In genomic region chr9:37403011-37403410, GRCm38 (mm10) we compare ENCODE assay signal across 12 mouse cellular contexts. TPM values are rescaled to one million over a fixed set of nuclear protein-coding genes. Genes with fewer than 3 reads are reported as not detected.
DNase-seq lines count a peak whose midpoint lies in the region; ATAC-seq and TF ChIP-seq lines count a peak whose summit lies in the region.
"Had no signal": no experiment of that assay in that cellular context is flagged by ENCODE, and none has a peak within 500 bp of the region (broad histone marks: within the 10 kb centered on the region; RNA-seq: fewer than 3 reads in every experiment).

No protein-coding gene starts in this region.

- H3K4me1 ChIP-seq in heart, embryonic 16.5 days (ENCODE audit: control insufficient read depth, insufficient read depth, low read length), result 0 out of 2 replicates have a peak, but pooled peaks cover 1% of the 10 kb centered on the region
- no peaks in the 10 kb centered on the region for H3K4me1 ChIP-seq in lung, embryonic 14.5 days (ENCODE audit: insufficient read depth)
- H3K4me1 ChIP-seq in intestine, embryonic 14.5 days (replicated peaks; ENCODE audit: control insufficient read depth, insufficient read depth, low read length), result no peaks in the 10 kb centered on the region
- no peaks in the 10 kb centered on the region for H3K4me1 ChIP-seq in stomach, embryonic 14.5 days (ENCODE audit: control insufficient read depth, insufficient read depth, low read length)

- 75% methylated on average over 7 of the region's 7 CpGs for WGBS in heart, embryonic 16.5 days
- WGBS in lung, embryonic 14.5 days, result 79% methylated on average over 7 of the region's 7 CpGs
- 91% methylated on average over 7 of the region's 7 CpGs for WGBS in intestine, embryonic 14.5 days
- WGBS in stomach, embryonic 14.5 days, result 80% methylated on average over 7 of the region's 7 CpGs

- intact Hi-C loops in heart, postnatal 10 days (cut with DNase I), result loop anchor here (2.0 to 5.0 kb wide), 3 partner anchors 18 to 56 kb away; partner anchors contain the start of gene Ccdc15

- peak overlapping the region; percentile 64 for H3K9ac ChIP-seq in heart, embryonic 16.5 days (ENCODE audit: low read length)
- H3K9ac ChIP-seq in lung, embryonic 14.5 days, result no peak overlapping the region
- no peak overlapping the region for H3K9ac ChIP-seq in intestine, embryonic 14.5 days (ENCODE audit: low read length)
- H3K9ac ChIP-seq in stomach, embryonic 14.5 days (replicated peaks; ENCODE audit: low read depth, low read length), result no peak overlapping the region
- H3K9ac ChIP-seq: hindbrain, embryonic 13.5 days had no signal

- H3K9me3 ChIP-seq in heart, embryonic 16.5 days (replicated peaks; ENCODE audit: control insufficient read depth, low read length), result no peaks in the 10 kb centered on the region
- H3K9me3 ChIP-seq in lung, embryonic 14.5 days (ENCODE audit: low read depth, low read length), result no peaks in the 10 kb centered on the region
- no peaks in the 10 kb centered on the region for H3K9me3 ChIP-seq in intestine, embryonic 14.5 days (ENCODE audit: control insufficient read depth, low read length)
- H3K9me3 ChIP-seq in stomach, embryonic 14.5 days (ENCODE audit: control insufficient read depth, low read depth, low read length), result no peaks in the 10 kb centered on the region
- H3K9me3 ChIP-seq: hindbrain, embryonic 13.5 days had no signal

- no peak for DNase-seq in heart, postnatal 10 days
- no peak for DNase-seq in lung, embryonic 14.5 days
- DNase-seq in lung, postnatal 4 days, result no peak
- no peak for DNase-seq in intestine, embryonic 14.5 days (ENCODE audit: low spot score)
- no peak for DNase-seq in ovary, postnatal 14 days (ENCODE audit: low spot score)
- DNase-seq: adrenal gland, postnatal 14 days; cerebellum, adult 11-12 months; layer of hippocampus, postnatal 36 days; lung, postnatal 10 days had no signal

- no peaks in the 10 kb centered on the region; the same call in 1 of the 2 replicates for H3K27me3 ChIP-seq in heart, embryonic 16.5 days (ENCODE audit: control insufficient read depth, insufficient read depth, low read length)
- peaks cover 1% of the 10 kb centered on the region; the same call in 1 of the 2 replicates for H3K27me3 ChIP-seq in lung, embryonic 14.5 days (ENCODE audit: insufficient read depth, low read length)
- peaks cover 13% of the 10 kb centered on the region; the same call in 1 of the 2 replicates for H3K27me3 ChIP-seq in intestine, embryonic 14.5 days (replicated peaks; ENCODE audit: control insufficient read depth, insufficient read depth, low read length)
- H3K27me3 ChIP-seq in stomach, embryonic 14.5 days (ENCODE audit: control insufficient read depth, insufficient read depth, low read length), result no peaks in the 10 kb centered on the region
- H3K27me3 ChIP-seq: hindbrain, embryonic 13.5 days had no signal

- ATAC-seq in heart, embryonic 16.5 days (replicated peaks; ENCODE audit: extremely low read depth, insufficient read depth, low FRiP score), result no peak
- no peak for ATAC-seq in lung, embryonic 14.5 days (ENCODE audit: insufficient read depth)
- ATAC-seq in intestine, embryonic 14.5 days (replicated peaks; ENCODE audit: low FRiP score, low TSS enrichment, low read depth), result no peak
- no peak for ATAC-seq in stomach, embryonic 14.5 days (ENCODE audit: insufficient number of reproducible peaks, insufficient read depth, low FRiP score, low read depth)

- H3K4me2 ChIP-seq in heart, embryonic 16.5 days (ENCODE audit: low read depth, low read length), result peak overlapping the region; percentile 39
- H3K4me2 ChIP-seq in lung, embryonic 14.5 days, result peak overlapping the region; percentile 45
- no peak overlapping the region for H3K4me2 ChIP-seq in intestine, embryonic 14.5 days (ENCODE audit: low read length)
- H3K4me2 ChIP-seq in stomach, embryonic 14.5 days (replicated peaks; ENCODE audit: low read depth, low read length), result peak overlapping the region; percentile 6; the same call in 1 of the 2 replicates
- H3K4me2 ChIP-seq: hindbrain, embryonic 13.5 days had no signal

- TF ChIP-seq CTCF in lung, embryonic 14.5 days (IDR thresholded peaks at IDR 0.05; ENCODE audit: low read depth), result no peak

- H3K27ac ChIP-seq in heart, embryonic 16.5 days (ENCODE audit: low read length), result no peak overlapping the region
- no peak overlapping the region for H3K27ac ChIP-seq in lung, embryonic 14.5 days (ENCODE audit: low read depth)
- no peak overlapping the region for H3K27ac ChIP-seq in intestine, embryonic 14.5 days (ENCODE audit: low read depth)
- H3K27ac ChIP-seq in stomach, embryonic 14.5 days (ENCODE audit: low read length), result no peak overlapping the region
- H3K27ac ChIP-seq: hindbrain, embryonic 13.5 days had no signal

- peak overlapping the region; percentile 45 for H3K4me3 ChIP-seq in heart, embryonic 16.5 days (ENCODE audit: low read length)
- H3K4me3 ChIP-seq in lung, embryonic 14.5 days (ENCODE audit: low read depth, low read length), result peak overlapping the region; percentile 24
- 0 out of 2 replicates have a peak overlapping the region, but pooled peaks have one; percentile 18 for H3K4me3 ChIP-seq in intestine, embryonic 14.5 days (ENCODE audit: low read depth, low read length)
- H3K4me3 ChIP-seq in stomach, embryonic 14.5 days (ENCODE audit: low read depth, low read length), result peak overlapping the region; percentile 5; the same call in 1 of the 2 replicates
- H3K4me3 ChIP-seq: hindbrain, embryonic 13.5 days had no signal

- no peaks in the 10 kb centered on the region for H3K36me3 ChIP-seq in heart, embryonic 16.5 days (ENCODE audit: control insufficient read depth, insufficient read depth)
- H3K36me3 ChIP-seq in lung, embryonic 14.5 days (ENCODE audit: insufficient read depth), result no peaks in the 10 kb centered on the region
- no peaks in the 10 kb centered on the region for H3K36me3 ChIP-seq in intestine, embryonic 14.5 days (ENCODE audit: control insufficient read depth, insufficient read depth, low read length)
- no peaks in the 10 kb centered on the region for H3K36me3 ChIP-seq in stomach, embryonic 14.5 days (ENCODE audit: control insufficient read depth, insufficient read depth, low read length)
- H3K36me3 ChIP-seq: hindbrain, embryonic 13.5 days had no signal

RNA-seq across cellular contexts. Expression of gene Robo4, which starts 1.3 kb away (rescaled TPM):
- 9.2 and 11.2 TPM in 2 replicates for polyA plus RNA-seq in heart, embryonic 16.5 days (2015; fragmentation: Nextera tagmentation; extraction: Ambion mirVana)
- 10 to 100 TPM; 40.9 to 50.6 TPM for total RNA-seq in heart, postnatal 10 days (2021)
- polyA plus RNA-seq in lung, embryonic 14.5 days (2014; fragmentation: Nextera tagmentation; extraction: Ambion mirVana), result 22.8 and 25.8 TPM in 2 replicates
- 9.8 and 12.8 TPM in 2 replicates for polyA plus RNA-seq in intestine, embryonic 14.5 days (2014; fragmentation: Nextera tagmentation; extraction: Ambion mirVana)
- 8.9 and 12.0 TPM in 2 replicates for polyA plus RNA-seq in stomach, embryonic 14.5 days (2014; fragmentation: Nextera tagmentation; extraction: Ambion mirVana)

RNA-seq across cellular contexts. Expression of gene Robo3, which starts 30.0 kb away (rescaled TPM):
- polyA plus RNA-seq in heart, embryonic 16.5 days (2015; fragmentation: Nextera tagmentation; extraction: Ambion mirVana), result not detected in 2 replicates
- not detected for total RNA-seq in heart, postnatal 10 days (2021)
- polyA plus RNA-seq in lung, embryonic 14.5 days (2014; fragmentation: Nextera tagmentation; extraction: Ambion mirVana), result 0.24 and 0.41 TPM in 2 replicates
- polyA plus RNA-seq in intestine, embryonic 14.5 days (2014; fragmentation: Nextera tagmentation; extraction: Ambion mirVana), result not detected in 2 replicates
- 0.06 TPM in 1 of 2 replicates, not detected in the other for polyA plus RNA-seq in stomach, embryonic 14.5 days (2014; fragmentation: Nextera tagmentation; extraction: Ambion mirVana)

RNA-seq across cellular contexts. Expression of gene Hepacam, which starts 35.9 kb away (rescaled TPM):
- polyA plus RNA-seq in heart, embryonic 16.5 days (2015; fragmentation: Nextera tagmentation; extraction: Ambion mirVana), result 0.08 and 0.10 TPM in 2 replicates
- under 1 TPM in 1 of 2 experiments, not detected in 1; 0.24 TPM for total RNA-seq in heart, postnatal 10 days (2021)
- 0.07 TPM in 1 of 2 replicates, not detected in the other for polyA plus RNA-seq in lung, embryonic 14.5 days (2014; fragmentation: Nextera tagmentation; extraction: Ambion mirVana)
- not detected in 2 replicates for polyA plus RNA-seq in intestine, embryonic 14.5 days (2014; fragmentation: Nextera tagmentation; extraction: Ambion mirVana)
- not detected in 2 replicates for polyA plus RNA-seq in stomach, embryonic 14.5 days (2014; fragmentation: Nextera tagmentation; extraction: Ambion mirVana)

RNA-seq across cellular contexts. Expression of gene Ccdc15, which starts 54.8 kb away (rescaled TPM):
- polyA plus RNA-seq in heart, embryonic 16.5 days (2015; fragmentation: Nextera tagmentation; extraction: Ambion mirVana), result 3.8 and 4.6 TPM in 2 replicates
- 1 to 10 TPM; 2.3 to 2.9 TPM for total RNA-seq in heart, postnatal 10 days (2021)
- 7.9 and 8.8 TPM in 2 replicates for polyA plus RNA-seq in lung, embryonic 14.5 days (2014; fragmentation: Nextera tagmentation; extraction: Ambion mirVana)
- polyA plus RNA-seq in intestine, embryonic 14.5 days (2014; fragmentation: Nextera tagmentation; extraction: Ambion mirVana), result 6.4 and 6.7 TPM in 2 replicates
- polyA plus RNA-seq in stomach, embryonic 14.5 days (2014; fragmentation: Nextera tagmentation; extraction: Ambion mirVana), result 8.6 and 9.9 TPM in 2 replicates
